Mouse (Mus musculus) liver, embryonic 13.5 days (tissue): ENCODE results near the gene Gm7361. TPM values are rescaled to one million over a fixed set of nuclear protein-coding genes. Genes with fewer than 3 reads are reported as not detected.
A peak's percentile ranks its signal among the peaks of the same experiment; 100 is the strongest.
"Not testable (repeated sequence)": the region's sequence is repeated elsewhere in the genome, so short reads cannot be mapped to it uniquely, and the experiment has no call there.

Source experiments
- ATAC-seq: fragments of 200-750 bp; cut with Nextera tagmentation; 2 replicates; pipeline ENCODE4 v1.8.0; 2017; ENCODE audit warnings: low read depth, mild to moderate bottlenecking, moderate number of reproducible peaks, moderate library complexity
- DNase-seq: peaks from one replicate; pipeline ENCODE4 v3.0.0; 2022
- H3K27ac ChIP-seq: fragments of 300-500 bp; sonication (generic); 2 replicates; pipeline ENCODE4 v1.5.1; 2015; ENCODE audit warnings: moderate library complexity, mild to moderate bottlenecking, inconsistent platforms
- H3K27me3 ChIP-seq: fragments of 300-500 bp; sonication (generic); 2 replicates; pipeline ENCODE4 v1.6.1; 2015; ENCODE audit warnings: mild to moderate bottlenecking, inconsistent platforms
- H3K36me3 ChIP-seq: fragments of 300-500 bp; sonication (generic); 2 replicates; pipeline ENCODE4 v1.6.1; 2015; ENCODE audit warnings: mild to moderate bottlenecking, inconsistent platforms
- H3K4me1 ChIP-seq: fragments of 300-500 bp; sonication (generic); replicated peaks from 2 replicates; pipeline ENCODE4 v1.6.1; 2015; ENCODE audit warnings: inconsistent platforms
- H3K4me2 ChIP-seq: fragments of 300-500 bp; sonication (generic); 2 replicates; pipeline ENCODE4 v1.6.1; 2015; ENCODE audit warnings: inconsistent platforms, mild to moderate bottlenecking, moderate library complexity
- H3K4me3 ChIP-seq: fragments of 300-500 bp; sonication (generic); replicated peaks from 2 replicates; pipeline ENCODE4 v1.5.1; 2015; ENCODE audit warnings: mild to moderate bottlenecking, inconsistent platforms
- H3K9ac ChIP-seq: fragments of 300-500 bp; sonication (generic); 2 replicates; pipeline ENCODE4 v1.6.1; 2015; ENCODE audit warnings: mild to moderate bottlenecking, inconsistent platforms
- H3K9me3 ChIP-seq: fragments of 300-500 bp; sonication (generic); replicated peaks from 2 replicates; pipeline ENCODE4 v1.6.1; 2016; ENCODE audit warnings: inconsistent platforms
- WGBS: fragments of 180-500 bp; shearing (Covaris S2); methylation state at CpG from one replicate; pipeline ENCODE4 v1.1.7; 2015; ENCODE audit not compliant: insufficient replicate concordance; 5-methylcytosine and 5-hydroxymethylcytosine counted together
- polyA plus RNA-seq: library from polyadenylated mRNA; unstranded; fragments of >200 nt; fragmentation: Nextera tagmentation; extraction: Ambion mirVana; gene quantifications from 2 replicates; pipeline ENCODE4 v1.2.1, GENCODE M21; 2015

Gm7361 gene
- polyA plus RNA-seq, result not detected in 2 replicates

DNA sequence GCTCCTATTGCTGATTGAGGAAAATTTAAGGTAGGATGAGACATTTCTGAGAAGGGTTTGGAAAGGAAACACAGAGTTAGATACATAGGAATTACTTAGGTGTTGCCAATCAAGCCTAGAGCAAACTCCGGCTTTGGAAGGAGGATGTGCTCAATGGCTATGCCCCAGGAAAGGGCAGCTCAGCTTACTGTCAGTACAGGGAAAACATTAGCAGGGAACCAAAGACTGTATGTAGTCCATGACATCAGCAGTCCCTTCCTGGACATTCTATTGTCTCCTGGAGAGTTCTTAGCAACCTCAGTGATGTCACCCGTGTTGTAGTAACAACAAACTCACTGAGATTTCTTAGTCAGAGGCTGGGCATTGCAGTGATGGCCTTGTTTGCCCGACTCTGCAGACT is at the start of gene Gm7361:
TSS of gene Gm7361 (plus strand) at position 301 of the 400 bp plus-strand sequence.
- H3K36me3 ChIP-seq, H3K9ac ChIP-seq: not testable (repeated sequence)
- WGBS, result 52% methylated on average over 3 of the region's 3 CpGs

DNA sequence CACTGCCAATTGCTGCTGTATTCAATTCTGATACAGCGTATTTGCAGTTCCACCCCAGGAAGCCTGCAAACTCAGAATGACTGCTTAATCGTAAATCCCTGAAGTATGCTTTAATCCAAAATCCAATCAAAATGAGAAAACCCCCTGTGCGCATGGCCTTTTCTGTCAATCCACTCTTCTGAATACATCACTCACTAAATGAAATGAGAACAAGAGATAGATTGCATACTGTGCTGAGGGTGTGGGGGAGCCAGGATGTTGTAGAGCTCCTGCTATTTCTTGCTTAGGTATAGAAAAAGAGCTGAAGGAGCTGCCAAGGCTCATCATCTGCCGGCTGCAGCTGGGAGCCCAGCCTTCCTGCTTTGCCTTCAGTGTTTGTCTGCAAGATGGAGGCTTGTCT is 46.5 kb upstream of the Gm7361 start:
- Histone ChIP-seq H3K4me1 (no peaks in the 10 kb centered on the region), H3K27me3 (no peaks in the 10 kb centered on the region), H3K36me3 (no peaks in the 10 kb centered on the region), H3K9me3 (no peaks in the 10 kb centered on the region), H3K4me2 (no peak overlapping the region), H3K9ac (no peak overlapping the region), H3K27ac (no peak overlapping the region), H3K4me3 (no peak overlapping the region)
- no peak for DNase-seq
- ATAC-seq, result no peak
- WGBS, result 68% methylated on average over 4 of the region's 4 CpGs

More for the DNA sequence above, at the start of gene Gm7361:
- not testable (repeated sequence) for H3K9me3 ChIP-seq, H3K27me3 ChIP-seq, ATAC-seq, H3K27ac ChIP-seq, DNase-seq, H3K4me3 ChIP-seq, H3K4me1 ChIP-seq, H3K4me2 ChIP-seq

DNA sequence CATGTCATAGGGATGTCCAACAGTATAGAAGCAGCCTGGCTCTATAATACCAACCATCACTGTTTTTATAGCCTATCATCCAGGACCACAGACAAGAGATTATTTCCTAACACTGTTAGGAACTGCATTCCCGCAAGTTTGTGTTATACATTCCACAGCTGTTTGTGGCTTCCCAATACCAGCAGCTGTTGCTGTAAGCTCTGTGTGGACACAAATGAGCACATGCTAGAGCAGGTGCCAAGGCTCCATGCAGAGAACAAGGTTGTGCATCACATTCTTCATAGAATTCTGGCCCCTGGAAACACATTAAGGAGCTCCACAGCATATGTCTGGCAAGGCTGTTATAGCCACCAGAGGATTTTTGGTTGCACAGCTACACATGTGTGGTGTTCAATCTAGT is 35.4 kb upstream of the Gm7361 start:
- DNase-seq (no peak), ATAC-seq (no peak)
- Histone ChIP-seq H3K27ac (no peak overlapping the region), H3K4me2 (no peak overlapping the region), H3K27me3 (no peaks in the 10 kb centered on the region), H3K4me1 (no peaks in the 10 kb centered on the region), H3K9me3 (no peaks in the 10 kb centered on the region), H3K36me3 (no peaks in the 10 kb centered on the region), H3K9ac (no peak overlapping the region), H3K4me3 (no peak overlapping the region)
- whole genome bisulfite sequencing, result 42% methylated on average over 1 of the region's 1 CpGs

DNA sequence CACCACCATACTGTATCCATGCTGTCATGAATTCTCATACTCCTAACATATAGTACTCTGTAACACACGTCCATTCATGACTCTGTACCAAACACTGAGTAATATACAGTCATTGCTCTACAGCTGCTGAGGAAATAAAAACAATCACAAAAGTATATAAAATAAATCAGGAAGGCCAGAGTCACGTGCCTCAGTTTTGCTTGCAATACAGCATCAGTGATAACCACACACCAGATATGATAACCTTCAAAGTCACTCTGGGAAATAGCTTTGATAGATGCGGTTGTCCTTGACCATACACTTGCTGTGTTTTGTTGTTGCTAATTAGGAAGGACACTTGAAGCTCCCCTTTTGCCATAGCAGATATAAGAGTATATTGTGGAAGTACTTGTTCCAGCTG is 9.2 kb downstream of the Gm7361 start:
- 52% methylated on average over 3 of the region's 3 CpGs for WGBS
- DNase-seq, result not testable (repeated sequence)

DNA sequence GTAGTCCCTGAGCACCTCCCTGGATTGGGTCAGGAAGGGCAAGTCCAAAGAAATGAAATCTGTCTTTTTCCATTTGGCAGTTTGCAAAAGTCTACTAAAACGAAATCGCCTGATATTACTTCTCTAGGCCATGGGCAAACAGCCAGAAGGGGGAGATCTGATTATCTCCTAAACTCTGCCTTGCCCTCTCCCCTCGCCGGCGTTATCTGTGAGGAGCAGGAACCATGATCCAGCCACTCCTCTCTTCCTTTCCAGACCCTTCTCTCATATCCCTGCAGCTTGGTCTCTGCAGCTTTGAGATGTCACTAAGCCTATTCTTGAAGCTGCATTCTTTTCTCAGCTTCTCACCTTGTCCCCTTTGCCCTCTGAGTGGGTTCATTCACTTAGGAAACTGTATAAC is 22.9 kb downstream of the Gm7361 start:
- H3K4me2 ChIP-seq, result peak overlapping the region; percentile 12; the same call in 1 of the 2 replicates
- 20% methylated on average over 5 of the region's 5 CpGs for WGBS
- H3K9me3 ChIP-seq, result no peaks in the 10 kb centered on the region
- H3K27ac ChIP-seq, result no peak overlapping the region
- ATAC-seq (0 out of 2 replicates have a peak, but pooled peaks have one; percentile 48), DNase-seq (peak; percentile 3)
- H3K36me3 ChIP-seq, result no peaks in the 10 kb centered on the region
- H3K4me1 ChIP-seq, result 0 out of 2 replicates have a peak, but pooled peaks cover 2% of the 10 kb centered on the region
- H3K27me3 ChIP-seq, result no peaks in the 10 kb centered on the region
- no peak overlapping the region for H3K9ac ChIP-seq
- no peak overlapping the region for H3K4me3 ChIP-seq

More for the DNA sequence above, 9.2 kb downstream of the Gm7361 start:
- not testable (repeated sequence) for H3K36me3 ChIP-seq, H3K27me3 ChIP-seq, ATAC-seq, H3K9ac ChIP-seq, H3K4me3 ChIP-seq, H3K27ac ChIP-seq, H3K9me3 ChIP-seq, H3K4me2 ChIP-seq, H3K4me1 ChIP-seq

DNA sequence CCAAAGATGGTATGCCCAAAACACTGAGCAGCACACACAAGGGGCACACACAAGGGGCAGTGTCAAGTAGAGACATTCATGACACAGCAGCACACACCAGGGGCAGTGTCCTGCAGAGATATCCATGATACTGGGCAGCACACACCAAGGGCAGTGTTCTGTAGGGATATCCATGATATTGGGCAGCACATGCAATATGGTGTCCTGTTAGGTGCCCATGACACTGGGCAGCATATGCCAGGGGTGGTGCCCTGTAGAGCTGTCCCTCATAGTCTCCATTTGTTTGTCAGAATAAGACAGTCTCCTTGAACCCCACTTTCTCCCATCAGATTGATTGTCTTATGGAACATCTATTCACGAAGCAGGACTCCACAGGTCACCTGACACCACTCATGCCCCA is 24.2 kb downstream of the Gm7361 start:
- H3K27me3 ChIP-seq, result no peaks in the 10 kb centered on the region
- WGBS, result 61% methylated on average over 1 of the region's 1 CpGs
- no peaks in the 10 kb centered on the region for H3K36me3 ChIP-seq
- H3K9ac ChIP-seq, result no peak overlapping the region
- ATAC-seq (no peak), DNase-seq (no peak)
- H3K9me3 ChIP-seq, result no peaks in the 10 kb centered on the region
- H3K27ac ChIP-seq, result no peak overlapping the region
- 0 out of 2 replicates have a peak, but pooled peaks cover 2% of the 10 kb centered on the region for H3K4me1 ChIP-seq
- H3K4me3 ChIP-seq, result no peak overlapping the region
- H3K4me2 ChIP-seq, result no peak overlapping the region

DNA sequence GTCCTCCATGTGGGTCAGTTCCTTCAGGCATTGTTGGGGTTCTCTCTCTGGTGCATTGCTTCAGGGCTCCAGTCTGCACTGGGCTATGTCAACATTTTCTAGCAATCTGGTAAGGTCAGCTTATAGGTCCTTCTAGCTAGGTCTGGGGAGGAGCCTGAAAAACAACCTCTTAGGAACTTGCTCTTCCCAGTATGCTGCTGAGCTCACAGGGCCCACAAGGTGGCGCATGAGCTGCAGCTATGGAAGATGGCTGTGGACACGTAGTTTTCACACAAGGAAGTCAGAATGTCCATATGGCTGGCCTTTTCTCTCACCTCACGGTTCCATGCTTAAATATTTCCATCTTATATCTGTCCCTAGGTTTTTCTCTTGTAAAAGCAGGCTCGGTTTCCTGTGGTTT is 24.8 kb downstream of the Gm7361 start:
- no peak for ATAC-seq
- peak; percentile 7 for DNase-seq

DNA sequence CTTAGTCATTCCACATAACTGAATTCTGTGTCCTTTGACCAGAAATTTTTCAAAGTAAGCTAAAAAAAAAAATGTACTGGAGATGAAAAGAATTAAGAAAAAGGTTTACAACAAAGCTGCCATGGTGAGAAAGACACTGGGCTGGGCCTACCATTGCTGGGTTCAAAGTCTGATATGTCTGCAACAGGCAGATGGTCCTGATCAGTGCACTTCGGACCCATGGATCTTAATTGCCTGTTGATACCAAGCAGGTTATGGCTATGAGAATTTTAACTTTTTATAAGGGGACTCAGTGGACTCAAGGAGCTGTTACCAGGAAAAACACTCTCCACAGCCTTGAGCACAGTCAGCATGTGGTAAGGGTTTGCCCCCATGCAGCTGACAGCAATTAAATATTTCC is 25.9 kb downstream of the Gm7361 start:
- Histone ChIP-seq H3K4me2 (no peak overlapping the region), H3K9ac (no peak overlapping the region), H3K27me3 (no peaks in the 10 kb centered on the region), H3K4me3 (no peak overlapping the region), H3K27ac (no peak overlapping the region), H3K9me3 (no peaks in the 10 kb centered on the region), H3K36me3 (no peaks in the 10 kb centered on the region), H3K4me1 (0 out of 2 replicates have a peak, but pooled peaks cover 2% of the 10 kb centered on the region)
- 57% methylated on average over 1 of the region's 1 CpGs for WGBS
- ATAC-seq, result no peak
- no peak for DNase-seq

More for the DNA sequence above, 24.8 kb downstream of the Gm7361 start:
- no peak overlapping the region for H3K4me3 ChIP-seq
- H3K27ac ChIP-seq, result no peak overlapping the region
- 0 out of 2 replicates have a peak, but pooled peaks cover 2% of the 10 kb centered on the region for H3K4me1 ChIP-seq
- H3K9ac ChIP-seq, result no peak overlapping the region
- H3K27me3 ChIP-seq, result no peaks in the 10 kb centered on the region
- H3K9me3 ChIP-seq, result no peaks in the 10 kb centered on the region
- no peak overlapping the region for H3K4me2 ChIP-seq
- H3K36me3 ChIP-seq, result no peaks in the 10 kb centered on the region
- WGBS, result 9% methylated on average over 4 of the region's 4 CpGs

DNA sequence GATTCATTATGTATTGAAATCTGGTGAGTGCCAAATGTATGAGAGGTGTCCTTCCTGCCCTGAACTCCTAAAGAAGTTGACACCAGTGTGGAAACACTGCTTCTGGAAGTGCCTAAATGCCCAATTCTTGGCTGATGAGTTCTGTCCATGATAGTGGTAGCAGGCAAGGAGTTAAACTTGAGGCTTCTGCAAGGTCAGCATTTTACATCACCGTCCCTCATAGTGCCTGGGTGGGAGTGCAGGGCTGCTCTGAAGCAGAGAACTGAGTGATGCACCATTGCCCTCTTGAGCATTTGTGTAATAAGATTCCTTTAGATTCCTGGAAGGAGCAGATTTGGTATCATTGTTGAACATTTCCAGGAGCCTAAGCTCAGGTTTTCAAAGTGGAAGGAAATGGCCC is 34.1 kb downstream of the Gm7361 start:
- H3K27ac ChIP-seq, result no peak overlapping the region
- ATAC-seq (no peak), DNase-seq (no peak)
- no peaks in the 10 kb centered on the region for H3K9me3 ChIP-seq
- no peaks in the 10 kb centered on the region for H3K36me3 ChIP-seq
- H3K4me3 ChIP-seq, result no peak overlapping the region
- H3K4me1 ChIP-seq, result no peaks in the 10 kb centered on the region
- H3K4me2 ChIP-seq, result no peak overlapping the region
- H3K9ac ChIP-seq, result no peak overlapping the region
- H3K27me3 ChIP-seq, result no peaks in the 10 kb centered on the region
- 73% methylated on average over 1 of the region's 1 CpGs for WGBS

DNA sequence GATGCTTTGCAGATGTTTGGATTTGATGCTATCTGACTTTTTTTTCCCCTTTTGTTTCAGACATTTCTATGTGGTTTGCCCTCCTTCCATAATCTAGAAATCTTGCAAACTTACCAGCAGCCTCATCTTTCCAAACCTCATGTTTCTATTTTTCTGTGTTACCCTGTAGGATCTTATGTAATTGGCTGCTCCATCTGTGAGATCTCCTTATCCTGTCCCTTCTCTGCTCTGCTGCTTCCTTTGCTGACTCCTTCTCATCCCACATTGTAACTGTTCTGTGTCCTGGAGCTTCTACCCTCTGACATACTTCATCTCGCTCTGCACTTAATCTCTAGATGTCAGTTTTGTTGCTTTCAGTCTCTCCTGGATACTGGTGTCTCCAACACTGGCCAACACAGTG is 35.8 kb downstream of the Gm7361 start:
- Histone ChIP-seq H3K4me2 (no peak overlapping the region), H3K4me1 (no peaks in the 10 kb centered on the region), H3K27me3 (no peaks in the 10 kb centered on the region), H3K36me3 (no peaks in the 10 kb centered on the region), H3K4me3 (no peak overlapping the region), H3K9ac (no peak overlapping the region), H3K27ac (no peak overlapping the region), H3K9me3 (no peaks in the 10 kb centered on the region)
- 21% methylated on average over 1 of the region's 1 CpGs for WGBS
- ATAC-seq (no peak), DNase-seq (no peak)
